Mouse (Mus musculus) forebrain, embryonic 14.5 days (tissue): ENCODE data around the gene Map3k15. TPM values are rescaled to one million over a fixed set of nuclear protein-coding genes. Genes with fewer than 3 reads are reported as not detected.

ENCODE experiments used
- polyA plus RNA-seq: library from polyadenylated mRNA; unstranded; fragments of >200 nt; fragmentation: Nextera tagmentation; extraction: Ambion mirVana; gene quantifications from 2 replicates; pipeline ENCODE4 v1.2.1, GENCODE M21; 2014

The Map3k15 gene
- polyA plus RNA-seq, 1 experiment from 2014 or later: 0.13 TPM

Other genes with a start within 250 kb of the Map3k15 start
- 107 and 125 TPM in 2 replicates for gene Pdha1, start 150.0 kb downstream of the Map3k15 start, polyA plus RNA-seq